Mouse (Mus musculus): ENCODE data around the gene Il1r2. TPM values are rescaled to one million over a fixed set of nuclear protein-coding genes. Genes with fewer than 3 reads are reported as not detected.

Gene Il1r2
- polyA plus RNA-seq, 1 experiment from 2014 or later = 2.9 TPM

DNA sequence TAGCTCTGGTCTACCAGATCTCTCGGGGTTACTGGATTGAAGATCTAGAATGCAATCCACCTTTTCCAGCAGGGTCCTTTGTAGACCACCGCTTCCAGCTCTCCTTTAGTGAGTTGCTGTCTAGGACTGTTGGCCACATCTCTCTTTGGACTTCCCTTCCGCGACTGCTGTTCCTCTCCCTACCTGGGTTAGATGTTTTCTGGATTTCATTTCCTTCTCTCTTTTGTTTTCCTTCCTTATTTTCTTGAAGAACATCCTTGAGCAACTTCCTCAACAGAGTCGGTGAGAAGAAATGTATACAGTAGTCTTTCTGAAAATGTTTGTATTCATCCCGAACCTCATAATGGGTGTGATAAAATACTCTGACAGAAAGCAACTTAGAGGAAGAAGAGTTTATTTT lies 36.0 kb upstream of the Il1r2 start:
- H3K4me3 ChIP-seq = no peak overlapping the region
- no peaks in the 10 kb centered on the region for H3K9me3 ChIP-seq
- H3K36me3 ChIP-seq = no peaks in the 10 kb centered on the region
- ATAC-seq (ENCODE audit: insufficient number of reproducible peaks, low FRiP score, low TSS enrichment, low read depth) = no peak
- H3K4me2 ChIP-seq = no peak overlapping the region
- no peak overlapping the region for H3K27ac ChIP-seq
- WGBS = 92% methylated on average over 6 of the region's 6 CpGs
- no peaks in the 10 kb centered on the region for H3K27me3 ChIP-seq
- no peak overlapping the region for H3K9ac ChIP-seq
- H3K4me1 ChIP-seq = peaks cover 4% of the 10 kb centered on the region; the same call in 1 of the 2 replicates

DNA sequence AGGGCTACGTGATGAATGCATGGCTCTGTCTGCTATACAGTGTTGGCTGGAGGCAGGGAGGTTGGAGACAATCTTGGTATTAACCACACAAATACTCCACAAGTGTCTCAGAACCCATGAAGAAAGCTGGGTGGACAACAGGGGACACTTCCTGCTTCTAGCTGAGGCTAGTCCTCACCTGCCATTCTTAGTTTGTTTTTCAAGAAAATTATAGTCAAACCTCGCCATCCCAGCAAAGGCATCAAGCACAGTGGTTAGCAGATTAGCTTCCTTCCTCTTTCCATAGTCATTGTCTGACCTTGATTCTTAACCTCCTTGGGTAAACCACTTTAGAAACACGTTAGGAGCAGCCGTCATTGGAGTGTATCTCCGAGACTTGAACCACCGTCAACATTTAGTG lies 28.2 kb upstream of the Il1r2 start:
- no peaks in the 10 kb centered on the region for H3K36me3 ChIP-seq
- WGBS = 84% methylated on average over 6 of the region's 6 CpGs
- H3K4me3 ChIP-seq = no peak overlapping the region
- H3K27ac ChIP-seq = no peak overlapping the region
- no peak overlapping the region for H3K9ac ChIP-seq
- no peaks in the 10 kb centered on the region for H3K4me1 ChIP-seq
- no peaks in the 10 kb centered on the region for H3K27me3 ChIP-seq
- H3K4me2 ChIP-seq = no peak overlapping the region
- no peaks in the 10 kb centered on the region for H3K9me3 ChIP-seq
- no peak for ATAC-seq (ENCODE audit: insufficient number of reproducible peaks, low FRiP score, low TSS enrichment, low read depth)

DNA sequence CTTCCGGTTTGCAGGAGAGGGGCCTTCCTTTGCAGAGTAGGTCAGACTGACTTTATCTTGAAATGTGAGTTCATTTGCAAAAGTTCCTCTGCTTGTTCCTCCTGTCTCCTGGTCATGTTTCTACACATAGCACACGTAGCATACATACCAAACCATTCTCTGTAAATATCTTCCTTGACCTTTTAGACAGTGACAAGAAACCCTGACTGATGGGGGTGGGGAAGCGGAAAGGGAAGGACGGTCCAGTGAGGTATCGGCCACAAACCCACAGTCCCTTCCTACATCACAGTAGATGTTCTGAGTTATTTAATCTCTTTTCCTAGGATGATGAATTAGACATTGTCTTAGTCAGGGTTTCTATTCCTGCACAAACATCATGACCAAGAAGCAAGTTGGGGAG lies 27.3 kb upstream of the Il1r2 start:
- Histone ChIP-seq H3K4me3 (no peak overlapping the region), H3K4me2 (no peak overlapping the region), H3K27me3 (no peaks in the 10 kb centered on the region), H3K27ac (no peak overlapping the region), H3K9ac (no peak overlapping the region), H3K36me3 (no peaks in the 10 kb centered on the region), H3K9me3 (no peaks in the 10 kb centered on the region), H3K4me1 (no peaks in the 10 kb centered on the region)
- ATAC-seq (ENCODE audit: insufficient number of reproducible peaks, low FRiP score, low TSS enrichment, low read depth) = no peak
- WGBS = 84% methylated on average over 5 of the region's 5 CpGs

DNA sequence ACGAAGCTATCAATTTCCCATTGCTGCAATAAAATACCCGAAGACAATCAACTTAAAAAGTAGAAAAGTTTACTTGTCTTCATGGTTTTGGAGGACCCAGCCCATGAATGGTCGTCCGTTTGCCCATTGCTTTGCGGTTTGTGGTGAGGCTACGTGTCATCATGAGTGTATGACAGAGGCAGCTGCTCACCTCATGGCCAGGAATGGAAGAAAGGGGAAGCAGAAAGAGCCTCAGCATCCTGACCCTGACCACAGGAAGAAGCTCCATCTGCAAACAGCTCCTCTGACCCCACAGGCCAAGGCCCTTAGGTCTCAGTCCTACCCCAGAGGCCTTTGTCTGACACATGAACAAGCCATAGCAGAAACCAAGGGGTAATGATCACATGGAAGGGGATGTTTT lies 22.7 kb upstream of the Il1r2 start:
- Histone ChIP-seq H3K36me3 (no peaks in the 10 kb centered on the region), H3K27me3 (no peaks in the 10 kb centered on the region), H3K4me2 (no peak overlapping the region), H3K9ac (no peak overlapping the region), H3K27ac (no peak overlapping the region), H3K4me1 (no peaks in the 10 kb centered on the region), H3K4me3 (no peak overlapping the region), H3K9me3 (no peaks in the 10 kb centered on the region)
- WGBS = 87% methylated on average over 6 of the region's 6 CpGs
- no peak for ATAC-seq (ENCODE audit: insufficient number of reproducible peaks, low FRiP score, low TSS enrichment, low read depth)

- ATAC-seq (ENCODE audit: insufficient number of reproducible peaks, low FRiP score, low TSS enrichment, low read depth) = no peak
- no peaks in the 10 kb centered on the region for H3K4me1 ChIP-seq
- H3K27me3 ChIP-seq = no peaks in the 10 kb centered on the region
- WGBS = 57% methylated on average over 8 of the region's 8 CpGs
- no peak overlapping the region for H3K4me3 ChIP-seq
- H3K4me2 ChIP-seq = no peak overlapping the region
- H3K27ac ChIP-seq = no peak overlapping the region
- no peak overlapping the region for H3K9ac ChIP-seq
- H3K9me3 ChIP-seq = no peaks in the 10 kb centered on the region
- H3K36me3 ChIP-seq = no peaks in the 10 kb centered on the region
These were observed 21.7 kb upstream of the Il1r2 start for GRCm38 (mm10) chr1:40052156-40052555.

DNA sequence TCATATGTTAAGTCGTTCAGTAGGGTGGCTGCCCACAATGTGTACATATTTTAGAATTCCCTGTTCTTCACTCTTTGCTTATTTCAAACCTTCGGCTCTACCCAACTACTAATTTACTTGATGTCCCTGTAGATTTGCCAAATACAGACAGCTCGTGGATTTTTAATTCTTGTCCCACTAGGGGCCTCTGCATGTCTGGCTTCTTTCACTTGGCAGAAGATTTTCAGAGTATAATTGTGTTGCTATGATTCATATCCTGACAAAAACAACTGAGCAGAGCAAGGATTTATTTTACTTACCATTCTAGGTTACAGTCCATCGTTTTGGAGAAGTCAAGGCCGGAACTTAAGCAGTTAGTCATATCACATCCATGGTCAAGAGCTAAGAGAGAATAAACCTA lies 20.8 kb upstream of the Il1r2 start:
- no peaks in the 10 kb centered on the region for H3K36me3 ChIP-seq
- H3K27me3 ChIP-seq = no peaks in the 10 kb centered on the region
- H3K4me1 ChIP-seq = no peaks in the 10 kb centered on the region
- no peak for ATAC-seq (ENCODE audit: insufficient number of reproducible peaks, low FRiP score, low TSS enrichment, low read depth)
- H3K4me3 ChIP-seq = no peak overlapping the region
- H3K27ac ChIP-seq = no peak overlapping the region
- no peak overlapping the region for H3K9ac ChIP-seq
- 82% methylated on average over 5 of the region's 5 CpGs for WGBS
- H3K9me3 ChIP-seq = no peaks in the 10 kb centered on the region
- H3K4me2 ChIP-seq = no peak overlapping the region

- Histone ChIP-seq H3K4me3 (no peak overlapping the region), H3K9ac (no peak overlapping the region), H3K9me3 (no peaks in the 10 kb centered on the region), H3K27ac (no peak overlapping the region), H3K27me3 (no peaks in the 10 kb centered on the region), H3K4me2 (no peak overlapping the region), H3K36me3 (no peaks in the 10 kb centered on the region), H3K4me1 (no peaks in the 10 kb centered on the region)
- 82% methylated on average over 7 of the region's 7 CpGs for WGBS
- ATAC-seq (ENCODE audit: insufficient number of reproducible peaks, low FRiP score, low TSS enrichment, low read depth) = no peak
These were observed 18.8 kb upstream of the Il1r2 start for GRCm38 (mm10) chr1:40055051-40055450.

DNA sequence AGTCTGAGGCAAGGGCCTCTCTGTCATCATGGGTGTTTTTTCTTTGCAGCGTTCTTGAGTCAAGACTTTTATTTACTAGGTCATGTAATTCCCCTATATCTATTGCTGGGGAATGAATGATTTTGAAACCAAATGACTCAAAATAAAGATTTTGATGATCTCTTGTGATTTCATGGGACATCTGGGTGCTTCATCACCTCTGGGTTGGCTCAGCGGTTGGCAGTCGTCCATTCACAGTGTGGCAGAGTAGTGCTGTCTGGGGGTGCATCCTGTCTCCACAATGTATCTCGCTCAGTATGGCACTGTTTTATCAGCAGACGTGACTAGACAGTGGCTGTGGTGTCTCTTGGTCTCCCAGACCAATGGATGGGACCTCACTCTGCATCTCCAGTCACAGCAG lies 17.9 kb upstream of the Il1r2 start:
- ATAC-seq (ENCODE audit: insufficient number of reproducible peaks, low FRiP score, low TSS enrichment, low read depth) = no peak
- Histone ChIP-seq H3K4me1 (no peaks in the 10 kb centered on the region), H3K27ac (no peak overlapping the region), H3K36me3 (no peaks in the 10 kb centered on the region), H3K27me3 (no peaks in the 10 kb centered on the region), H3K9me3 (no peaks in the 10 kb centered on the region), H3K9ac (no peak overlapping the region), H3K4me2 (no peak overlapping the region), H3K4me3 (no peak overlapping the region)
- 85% methylated on average over 5 of the region's 5 CpGs for WGBS

- H3K4me2 ChIP-seq = no peak overlapping the region
- no peaks in the 10 kb centered on the region for H3K27me3 ChIP-seq
- H3K9me3 ChIP-seq = no peaks in the 10 kb centered on the region
- no peaks in the 10 kb centered on the region for H3K4me1 ChIP-seq
- no peak for ATAC-seq (ENCODE audit: insufficient number of reproducible peaks, low FRiP score, low TSS enrichment, low read depth)
- no peak overlapping the region for H3K4me3 ChIP-seq
- no peaks in the 10 kb centered on the region for H3K36me3 ChIP-seq
- no peak overlapping the region for H3K27ac ChIP-seq
- no peak overlapping the region for H3K9ac ChIP-seq
- WGBS = 70% methylated on average over 5 of the region's 5 CpGs
These were observed 16.5 kb upstream of the Il1r2 start for GRCm38 (mm10) chr1:40057351-40057750.

- no peaks in the 10 kb centered on the region for H3K36me3 ChIP-seq
- ATAC-seq (ENCODE audit: insufficient number of reproducible peaks, low FRiP score, low TSS enrichment, low read depth) = no peak
These were observed 15.9 kb upstream of the Il1r2 start for GRCm38 (mm10) chr1:40058013-40058412.

GRCm38 (mm10) chr1:40059122-40059774 lies 14.6 kb upstream of the Il1r2 start:
- H3K27ac ChIP-seq = no peak overlapping the region
- no peaks in the 10 kb centered on the region for H3K9me3 ChIP-seq
- H3K4me3 ChIP-seq = no peak overlapping the region
- no peaks in the 10 kb centered on the region for H3K36me3 ChIP-seq
- H3K9ac ChIP-seq = no peak overlapping the region
- ATAC-seq (ENCODE audit: insufficient number of reproducible peaks, low FRiP score, low TSS enrichment, low read depth) = no peak
- H3K27me3 ChIP-seq = no peaks in the 10 kb centered on the region
- H3K4me1 ChIP-seq = no peaks in the 10 kb centered on the region
- WGBS = 48% methylated on average over 4 of the region's 4 CpGs
- no peak overlapping the region for H3K4me2 ChIP-seq

More at GRCm38 (mm10) chr1:40058013-40058412, 15.9 kb upstream of the Il1r2 start:
- no peak overlapping the region for H3K4me3 ChIP-seq
- 56% methylated on average over 11 of the region's 11 CpGs for WGBS
- no peak overlapping the region for H3K9ac ChIP-seq
- no peak overlapping the region for H3K4me2 ChIP-seq
- H3K27me3 ChIP-seq = no peaks in the 10 kb centered on the region
- no peaks in the 10 kb centered on the region for H3K9me3 ChIP-seq
- H3K4me1 ChIP-seq = no peaks in the 10 kb centered on the region
- H3K27ac ChIP-seq = no peak overlapping the region

DNA sequence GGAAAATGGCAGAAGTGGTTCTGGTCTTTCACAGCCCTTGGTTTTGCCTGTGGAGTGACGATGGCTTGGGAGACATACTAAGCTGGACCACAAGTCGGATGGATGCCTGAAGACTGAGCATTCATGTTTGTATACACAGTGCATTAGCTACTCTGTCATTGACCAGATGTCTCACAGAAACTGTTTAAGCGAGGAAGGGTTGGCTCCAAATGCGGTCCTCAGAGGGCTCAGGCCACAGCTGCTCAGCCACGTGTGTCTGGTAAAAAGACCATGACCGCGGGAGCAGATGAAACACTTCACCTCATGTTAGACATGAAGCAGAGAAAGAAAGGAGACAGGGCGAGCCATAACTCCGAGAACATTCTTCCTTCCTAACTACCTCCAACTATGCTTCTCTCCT lies 12.5 kb upstream of the Il1r2 start:
- Histone ChIP-seq H3K27ac (no peak overlapping the region), H3K36me3 (no peaks in the 10 kb centered on the region), H3K9me3 (no peaks in the 10 kb centered on the region), H3K4me2 (no peak overlapping the region), H3K27me3 (no peaks in the 10 kb centered on the region), H3K9ac (no peak overlapping the region), H3K4me3 (no peak overlapping the region), H3K4me1 (no peaks in the 10 kb centered on the region)
- no peak for ATAC-seq (ENCODE audit: insufficient number of reproducible peaks, low FRiP score, low TSS enrichment, low read depth)
- WGBS = 69% methylated on average over 9 of the region's 9 CpGs

GRCm38 (mm10) chr1:40063409-40063808 lies 10.5 kb upstream of the Il1r2 start:
- 66% methylated on average over 4 of the region's 4 CpGs for WGBS
- Histone ChIP-seq H3K36me3 (no peaks in the 10 kb centered on the region), H3K27me3 (no peaks in the 10 kb centered on the region), H3K4me1 (no peaks in the 10 kb centered on the region), H3K4me2 (no peak overlapping the region), H3K27ac (no peak overlapping the region), H3K9ac (no peak overlapping the region), H3K4me3 (no peak overlapping the region), H3K9me3 (no peaks in the 10 kb centered on the region)
- no peak for ATAC-seq (ENCODE audit: insufficient number of reproducible peaks, low FRiP score, low TSS enrichment, low read depth)

All from limb, embryonic 15.5 days (tissue).